Mouse (Mus musculus): ENCODE data around the gene Ano4.

DNA sequence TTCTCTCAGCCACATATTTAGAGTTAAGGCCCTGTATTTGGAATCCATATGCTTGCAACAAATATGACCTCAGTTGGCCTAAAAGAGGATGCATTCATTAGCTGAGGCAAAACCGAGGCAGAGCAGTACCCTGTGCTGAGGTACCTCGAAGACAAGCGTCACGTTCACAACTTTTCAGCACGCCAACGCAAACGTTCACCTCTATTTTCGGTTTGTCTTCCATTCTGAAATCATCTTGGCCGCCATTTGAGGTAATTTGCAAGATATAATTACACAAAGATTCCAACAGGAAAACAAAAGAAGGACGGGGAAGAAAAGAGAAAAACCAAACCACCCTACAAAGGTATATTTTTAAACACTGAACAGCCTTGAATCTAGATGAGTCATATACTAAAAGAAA is 148.1 kb downstream of the Ano4 start:
- no peak for TF ChIP-seq POLR2A (IDR thresholded peaks at IDR 0.05; ENCODE audit: extremely low read depth, insufficient read depth, low read length)
- no peak for TF ChIP-seq CTCF (IDR thresholded peaks at IDR 0.05; ENCODE audit: low read depth, low read length)
